Mouse (Mus musculus): ENCODE results near the gene Qsox1.

Qsox1 gene

DNA sequence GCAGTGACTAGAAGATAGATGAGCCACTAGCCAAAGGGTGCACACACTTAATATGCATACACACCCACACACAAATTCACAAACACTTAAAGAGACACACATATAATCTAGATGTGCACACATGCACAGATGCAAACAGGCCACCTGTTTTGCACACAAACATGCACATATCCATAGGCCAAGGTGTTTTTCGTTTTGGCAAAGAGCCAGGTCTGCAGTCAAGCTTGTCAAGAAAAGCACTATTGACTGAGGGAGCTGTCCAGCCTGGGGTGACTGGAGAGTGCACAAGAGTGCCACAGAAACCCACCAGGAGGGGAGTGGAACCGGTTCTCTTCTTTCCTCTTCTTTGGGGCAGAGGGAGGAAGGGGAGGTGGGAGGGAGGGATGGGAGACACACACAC lies 81.5 kb downstream of the Qsox1 start:
- POLR2A ChIA-PET = interaction anchor here in 1 of 4 experiments (0.6 kb wide), 1 partner anchor 8 kb away, joined by 3 read pairs; no protein-coding TSS in a partner anchor
- CTCF ChIA-PET = interaction anchor here in 2 of 4 experiments (0.7 to 1.3 kb wide), 2 partner anchors 9 to 581 kb away, joined by 3 to 4 read pairs; no protein-coding TSS in a partner anchor

DNA sequence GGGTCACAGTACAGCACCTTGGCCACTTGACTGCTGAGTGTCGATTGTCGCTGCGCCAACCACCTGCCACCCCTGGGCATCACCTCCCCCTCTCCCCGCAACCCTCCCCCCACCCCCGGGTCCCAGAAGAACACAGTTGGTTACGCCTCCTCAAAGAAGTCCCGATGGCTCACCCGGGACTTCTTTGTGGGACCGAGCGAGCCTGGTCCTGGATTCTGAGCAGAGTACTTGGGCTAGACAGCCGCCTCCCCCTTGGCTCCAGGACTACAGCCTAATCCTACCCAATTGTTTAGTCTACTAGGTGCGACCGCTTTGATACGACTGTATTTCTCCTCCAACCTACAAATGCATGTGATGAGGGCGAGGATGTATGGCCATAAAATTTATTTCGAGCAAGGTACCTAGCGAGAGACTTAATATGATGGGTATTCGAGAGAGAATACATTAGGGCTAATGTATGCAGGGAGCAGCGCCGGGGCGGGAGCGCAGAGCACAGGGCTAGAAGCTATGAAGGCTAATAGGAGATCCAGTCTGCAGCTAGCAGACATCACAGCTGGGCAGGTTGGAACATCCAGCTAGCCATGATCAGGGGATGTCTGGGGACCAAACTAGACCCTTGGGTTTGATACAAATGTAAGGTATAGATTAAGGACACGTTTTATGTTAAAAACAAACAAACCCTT lies 83.4 kb downstream of the Qsox1 start:
- ChIA-PET POLR2A (no interaction called here), CTCF (no interaction called here)

DNA sequence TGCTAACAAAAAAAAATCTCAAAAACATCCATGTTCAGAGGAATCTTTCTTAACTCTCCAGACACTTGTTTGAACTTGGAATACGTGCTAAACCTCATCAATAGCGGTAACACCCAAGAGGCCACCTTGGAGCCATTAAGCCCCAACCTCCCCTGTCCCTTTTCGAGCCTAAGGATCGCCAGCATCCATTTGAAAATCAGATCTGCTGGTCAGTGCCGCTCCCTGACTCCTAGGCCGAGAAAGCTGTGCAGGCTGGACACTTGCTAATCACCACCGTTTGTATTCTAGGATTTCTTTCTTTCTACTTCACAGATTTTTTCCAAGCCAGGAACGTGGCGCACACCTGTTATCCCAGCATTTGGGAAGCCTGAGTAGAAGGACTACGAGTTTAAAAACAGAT lies 84.9 kb downstream of the Qsox1 start:
- CTCF ChIA-PET = no interaction called here
- POLR2A ChIA-PET = interaction anchor here in 1 of 4 experiments (1.3 kb wide), 1 partner anchor 14 kb away, joined by 3 read pairs; no protein-coding TSS in a partner anchor

Data from embryonic stem cell, embryonic (primary cell).